Mouse (Mus musculus) spleen, embryonic (tissue): ENCODE results near the gene Ndufb4.

Experiments used
- CTCF ChIA-PET: fragments of 350-600 bp; sonication (Branson Sonifier 250); formaldehyde crosslinking; loops from one replicate; lab custom pipeline; 2022; lab: Charles Lee

Gene Ndufb4

GRCm38 (mm10) chr16:37680831-37681230 lies 26.6 kb upstream of the Ndufb4 start:
- CTCF ChIA-PET = no interaction called here

GRCm38 (mm10) chr16:37680216-37680615 lies 26.0 kb upstream of the Ndufb4 start:
- CTCF ChIA-PET = no interaction called here

- CTCF ChIA-PET = interaction anchor here (0.7 kb wide), 1 partner anchor 9 kb away, joined by 8 read pairs; no protein-coding TSS in a partner anchor
These were observed 23.3 kb upstream of the Ndufb4 start for GRCm38 (mm10) chr16:37677586-37677985.

- CTCF ChIA-PET = no interaction called here
These were observed 22.4 kb upstream of the Ndufb4 start for GRCm38 (mm10) chr16:37676677-37677072.

- CTCF ChIA-PET = no interaction called here
These were observed 21.9 kb upstream of the Ndufb4 start for GRCm38 (mm10) chr16:37676024-37676676.

GRCm38 (mm10) chr16:37675326-37675725 lies 21.1 kb upstream of the Ndufb4 start:
- CTCF ChIA-PET = no interaction called here

- CTCF ChIA-PET = no interaction called here
These were observed 16.5 kb upstream of the Ndufb4 start for GRCm38 (mm10) chr16:37670666-37671283.

- CTCF ChIA-PET = no interaction called here
These were observed 11.2 kb upstream of the Ndufb4 start for GRCm38 (mm10) chr16:37665394-37665935.

GRCm38 (mm10) chr16:37663643-37664459 lies 9.6 kb upstream of the Ndufb4 start:
- CTCF ChIA-PET = no interaction called here

GRCm38 (mm10) chr16:37656796-37657195 lies 2.5 kb upstream of the Ndufb4 start:
- CTCF ChIA-PET = no interaction called here

GRCm38 (mm10) chr16:37655756-37656347 lies 1.6 kb upstream of the Ndufb4 start:
- CTCF ChIA-PET = no interaction called here

GRCm38 (mm10) chr16:37654831-37655455 lies 690 bp upstream of the Ndufb4 start:
- CTCF ChIA-PET = interaction anchor here (0.8 kb wide), 1 partner anchor 29 kb away, joined by 4 read pairs; no protein-coding TSS in a partner anchor

GRCm38 (mm10) chr16:37653058-37653457 lies 1.2 kb downstream of the Ndufb4 start:
- CTCF ChIA-PET = interaction anchor here (0.6 kb wide), 1 partner anchor 1649 kb away, joined by 3 read pairs; no protein-coding TSS in a partner anchor

- CTCF ChIA-PET = no interaction called here
These were observed 1.6 kb downstream of the Ndufb4 start for GRCm38 (mm10) chr16:37652654-37653053.

- CTCF ChIA-PET = no interaction called here
These were observed 2.8 kb downstream of the Ndufb4 start for GRCm38 (mm10) chr16:37651467-37651866.

- CTCF ChIA-PET = no interaction called here
These were observed 5.2 kb downstream of the Ndufb4 start for GRCm38 (mm10) chr16:37649068-37649467.

GRCm38 (mm10) chr16:37647936-37648335 lies 6.3 kb downstream of the Ndufb4 start:
- CTCF ChIA-PET = no interaction called here

GRCm38 (mm10) chr16:37647067-37647466 lies 7.2 kb downstream of the Ndufb4 start:
- CTCF ChIA-PET = no interaction called here

GRCm38 (mm10) chr16:37645799-37646198 lies 8.5 kb downstream of the Ndufb4 start:
- CTCF ChIA-PET = no interaction called here

- CTCF ChIA-PET = no interaction called here
These were observed 9.0 kb downstream of the Ndufb4 start for GRCm38 (mm10) chr16:37645211-37645610.

GRCm38 (mm10) chr16:37644486-37644885 lies 9.8 kb downstream of the Ndufb4 start:
- CTCF ChIA-PET = no interaction called here
